Mouse (Mus musculus) lung, postnatal 10 days (tissue): ENCODE results near the gene Olfr1233.

Experiments
- DNase-seq: peaks from one replicate; pipeline ENCODE4 v3.0.0; 2021

Olfr1233 gene

DNA sequence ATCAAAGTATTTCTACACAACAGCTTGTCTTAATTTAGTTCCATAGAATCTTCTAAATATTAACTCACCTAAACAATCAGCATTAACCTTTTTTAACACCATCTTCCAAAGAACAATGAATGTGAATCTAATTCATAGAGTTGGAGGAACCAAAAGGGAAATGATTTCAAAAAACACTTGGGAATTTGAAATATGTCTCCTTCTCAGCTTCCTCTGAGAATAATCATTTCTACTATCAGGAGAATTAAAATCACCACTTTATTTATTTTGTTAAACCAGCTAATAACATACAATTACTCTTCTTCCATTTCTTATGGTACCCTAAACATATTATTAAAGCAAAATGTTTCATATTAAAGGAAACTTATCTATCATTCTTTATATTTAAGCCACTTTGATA, at the start of gene Olfr1233:
Olfr1233 (minus strand) TSS at position 101 of the 400 bp plus-strand sequence.
- no peak for DNase-seq

DNA sequence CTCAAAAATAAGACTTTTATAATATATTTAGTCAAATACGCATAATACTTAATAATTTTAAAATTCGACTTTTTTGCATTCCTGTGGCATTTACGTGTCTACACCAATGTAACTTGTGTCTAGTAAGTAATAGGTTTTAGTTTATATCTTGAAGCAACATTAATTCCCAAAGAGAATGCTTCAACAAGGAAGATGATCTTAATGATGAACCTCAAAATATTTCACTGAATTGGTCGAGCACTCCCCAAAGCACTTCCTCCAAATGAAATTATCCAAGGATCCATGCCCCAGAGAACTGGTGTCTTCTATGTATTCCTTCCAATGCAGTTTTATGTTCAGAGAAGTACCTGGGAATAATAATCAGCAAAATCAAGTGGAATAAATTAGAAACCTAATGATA, 22.6 kb upstream of the Olfr1233 start, which contains the start of gene Olfr1234:
Olfr1234 (minus strand) TSS at position 101 of the 400 bp plus-strand sequence.
- DNase-seq = no peak

DNA sequence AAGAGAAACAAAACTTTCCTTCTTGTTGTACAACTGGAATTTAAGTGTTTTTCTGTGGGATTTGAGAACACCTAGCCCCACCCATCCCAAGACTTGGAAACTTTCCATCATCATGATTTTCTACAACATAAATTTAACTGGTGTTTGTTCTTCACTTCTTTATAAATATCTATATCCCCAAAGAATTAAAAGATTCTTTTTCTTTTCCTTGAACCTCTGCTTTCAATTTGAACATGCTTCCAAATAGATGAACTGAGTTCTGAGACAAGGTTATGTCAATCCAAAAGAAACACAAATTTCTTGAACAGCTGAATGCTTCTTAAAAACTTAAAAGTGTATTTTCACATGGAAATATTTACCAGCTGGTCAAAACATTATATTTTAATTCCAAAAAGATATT, 12.6 kb downstream of the Olfr1233 start, which contains the start of gene Olfr1232:
Olfr1232 (minus strand) TSS at position 101 of the 400 bp plus-strand sequence.
- no peak for DNase-seq

DNA sequence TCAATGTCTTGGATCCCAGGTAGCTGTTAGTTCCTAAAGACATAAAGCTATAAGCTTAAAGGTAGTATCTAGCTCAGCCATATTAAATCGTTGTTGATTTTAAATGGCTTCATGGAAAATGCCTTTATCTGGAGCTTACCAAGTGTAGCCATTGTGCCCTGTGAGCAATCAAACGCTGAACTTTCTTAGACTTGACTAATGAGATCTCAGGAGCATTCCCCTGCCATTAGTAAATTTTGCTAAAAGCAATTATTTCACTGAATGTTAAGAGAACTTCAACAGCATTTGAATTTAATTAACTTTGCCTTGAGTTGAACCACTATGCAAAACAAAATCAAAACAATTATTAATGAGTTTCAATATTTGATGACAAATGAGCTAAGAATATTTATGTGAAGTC, 35.2 kb downstream of the Olfr1233 start, which contains the start of gene Olfr1231:
Olfr1231 (minus strand) TSS at position 101 of the 400 bp plus-strand sequence.
- no peak for DNase-seq

DNA sequence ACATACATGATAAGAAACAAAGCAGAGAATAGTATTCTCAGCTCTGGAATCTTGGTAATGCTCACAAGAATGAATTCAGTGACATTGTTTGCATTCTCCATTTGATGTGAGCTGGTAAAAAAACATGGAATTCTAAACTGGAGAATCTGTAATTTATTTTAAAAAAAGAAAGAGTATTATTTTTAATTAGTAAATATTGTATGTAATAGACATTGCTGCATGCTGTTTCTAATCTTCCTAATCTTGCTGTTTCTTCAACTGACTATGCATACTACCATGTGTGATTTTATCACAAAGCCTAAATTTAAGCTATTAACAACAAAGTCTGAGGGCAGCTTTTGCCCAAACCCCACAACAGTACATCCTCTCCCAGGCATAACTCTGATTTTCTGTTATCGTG, 45.0 kb downstream of the Olfr1233 start, which contains the start of gene Olfr1230:
Olfr1230 (minus strand) TSS at position 101 of the 400 bp plus-strand sequence.
- no peak for DNase-seq

DNA sequence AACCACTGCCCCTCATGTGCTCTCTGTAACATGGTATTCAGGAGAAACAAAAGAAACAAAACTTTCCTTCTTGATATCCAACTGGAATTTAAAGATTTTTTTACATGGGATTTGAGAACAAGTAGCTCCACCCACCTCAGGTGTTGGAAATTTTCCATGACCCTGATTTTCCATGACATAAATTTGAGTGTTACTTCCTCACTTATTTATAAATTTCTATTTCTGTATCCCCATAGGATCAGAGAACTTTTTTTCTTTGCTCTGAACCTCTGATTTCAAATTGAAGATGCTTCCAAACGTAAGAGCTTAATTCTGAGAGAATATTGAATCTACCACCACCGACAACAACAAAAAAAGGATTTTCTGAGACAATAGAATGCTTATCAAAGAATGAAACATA, 54.3 kb downstream of the Olfr1233 start, which contains the start of gene Olfr1229:
Olfr1229 (minus strand) TSS at position 101 of the 400 bp plus-strand sequence.
- DNase-seq = no peak
